Mouse (Mus musculus) myocyte (in vitro differentiated cells): ENCODE results near the gene Rbbp4.

Source experiments
- CEBPB ChIP-seq: IDR thresholded peaks from 2 replicates; pipeline ENCODE4 v1.6.1; 2011; ENCODE audit warnings: mild to moderate bottlenecking, moderate library complexity; ENCODE audit not compliant: poor library complexity, insufficient read depth, severe bottlenecking
- MYOD1 ChIP-seq, 3 experiments: IDR thresholded peaks; one replicate each; pipeline ENCODE4 v1.6.1; 2011; ENCODE audit warnings: control low read depth in 2 of 3, low read depth in 2 of 3, mild to moderate bottlenecking in 2 of 3, moderate library complexity in 1 of 3; ENCODE audit not compliant: insufficient read length in 2 of 3, control insufficient read depth in 1 of 3
- MYOG ChIP-seq, 3 experiments: IDR thresholded peaks; one replicate each; pipeline ENCODE4 v1.6.1; 2011; ENCODE audit warnings: control low read depth in 2 of 3, low read depth in 2 of 3, mild to moderate bottlenecking in 2 of 3; ENCODE audit not compliant: insufficient read length in 2 of 3, control insufficient read depth in 1 of 3, insufficient read depth in 1 of 3
- POLR2A ChIP-seq: IDR thresholded peaks from one replicate; pipeline ENCODE4 v1.6.1; 2011; ENCODE audit warnings: low read depth, mild to moderate bottlenecking, control low read depth, moderate library complexity; ENCODE audit not compliant: insufficient read length
- POLR2AphosphoS2 ChIP-seq: IDR thresholded peaks from one replicate; pipeline ENCODE4 v1.6.1; 2011; ENCODE audit warnings: low read depth, control low read depth; ENCODE audit not compliant: insufficient read length
- REST ChIP-seq: IDR thresholded peaks from one replicate; pipeline ENCODE4 v1.6.1; 2011; ENCODE audit warnings: mild to moderate bottlenecking, control low read depth, moderate library complexity; ENCODE audit not compliant: insufficient read depth, insufficient read length
- USF1 ChIP-seq: IDR thresholded peaks from one replicate; pipeline ENCODE4 v1.6.1; 2011; ENCODE audit warnings: low read depth, mild to moderate bottlenecking, control low read depth, moderate library complexity

- no peak for TF ChIP-seq POLR2A
- TF ChIP-seq USF1: no peak
- TF ChIP-seq MYOD1 (IDR thresholded peaks at IDR 0.05; ENCODE audit: control insufficient read depth in 1 of 3, insufficient read length in 2 of 3, low read depth in 2 of 3): no peak
- TF ChIP-seq MYOG (IDR thresholded peaks at IDR 0.05; ENCODE audit: control insufficient read depth in 1 of 3, insufficient read depth in 1 of 3, insufficient read length in 2 of 3, low read depth in 2 of 3): no peak
- no peak for TF ChIP-seq REST
- no peak for TF ChIP-seq POLR2AphosphoS2
- no peak for TF ChIP-seq CEBPB
These were observed 68.3 kb downstream of the Rbbp4 start for GRCm38 (mm10) chr4:129266821-129267220.
